Mouse (Mus musculus) testis, adult 2 months (tissue): ENCODE measurements at regions not wholly inside any gene's neighbourhood (a gene's known extent, or its start where the extent isn't known, plus 50 kb on each side); places are given as distances from the start of the nearest gene placed in this dataset.

Experiments
- CTCF ChIP-seq: fragments of 200-500 bp; IDR thresholded peaks from 2 replicates; pipeline ENCODE4 v1.5.1; 2012; ENCODE audit warnings: low read depth, mild to moderate bottlenecking, inconsistent platforms, low read length, moderate library complexity; ENCODE audit not compliant: control insufficient read depth, insufficient read depth, insufficient replicate concordance
- POLR2A ChIP-seq: fragments of 200-500 bp; IDR thresholded peaks from 2 replicates; pipeline ENCODE4 v1.6.1; 2012; ENCODE audit warnings: low read depth, mild to moderate bottlenecking, inconsistent platforms, low read length, moderate library complexity; ENCODE audit not compliant: control insufficient read depth

DNA sequence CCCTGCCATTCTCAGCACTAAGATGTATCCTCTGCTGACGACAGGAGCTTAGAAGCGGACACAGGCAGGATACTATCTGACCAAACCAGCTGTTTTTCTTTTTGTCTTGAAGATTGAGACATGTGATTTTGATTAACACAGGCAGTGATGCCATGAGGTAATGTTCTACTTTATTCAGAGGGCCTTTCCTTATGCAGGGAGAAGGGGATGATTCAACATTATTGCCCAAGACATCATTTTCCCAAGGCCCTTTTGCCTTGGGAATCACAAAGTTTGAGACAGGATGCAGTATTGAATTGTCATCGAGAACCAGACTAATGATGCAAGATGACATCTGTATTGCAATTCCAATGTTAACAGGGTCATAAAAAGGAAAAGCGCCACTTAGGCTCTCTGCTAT is 571.7 kb upstream of the Gm9747 start:
- no peak for TF ChIP-seq POLR2A
- TF ChIP-seq CTCF: no peak
